ENCODE assay signal across 26 mouse cellular contexts in the genomic region with DNA sequence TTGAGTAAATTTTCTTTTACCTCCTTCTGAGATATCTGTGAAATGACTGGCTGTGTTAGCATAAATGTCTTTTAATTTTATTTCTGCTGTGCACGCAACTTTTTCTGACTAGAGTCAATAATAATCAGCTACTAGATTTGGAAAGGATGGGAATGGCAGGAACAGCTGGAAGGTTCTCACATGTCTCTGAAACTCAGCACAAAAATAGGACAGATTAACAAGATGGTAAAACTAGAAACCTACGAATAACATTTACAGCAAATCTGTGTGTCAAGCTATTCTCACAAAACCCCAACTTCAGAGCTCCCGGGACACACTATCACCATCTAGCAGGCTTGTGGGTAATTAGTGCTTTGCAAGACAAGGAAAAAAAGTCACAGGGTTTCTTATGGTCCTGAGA.
"Had no signal": no experiment of that assay in that cellular context is flagged by ENCODE, and none has a peak within 500 bp of the region (broad histone marks: within the 10 kb centered on the region; RNA-seq: fewer than 3 reads in every experiment).

No protein-coding gene starts in this region.

- DNase-seq: gastrocnemius, adult 2 months; gastrocnemius, postnatal 10 days; gastrocnemius, postnatal 25 days; heart, adult 18-20 months; heart, postnatal 10 days; heart, postnatal 4 days; kidney, adult 18-20 months; kidney, adult 8-10 months; kidney, postnatal 10 days; kidney, postnatal 25 days; kidney, postnatal 4 days; left cerebral cortex, postnatal 4 days had no signal

- ATAC-seq: hindbrain, embryonic 16.5 days; inflammation-experienced regulatory T-cells, adult 6 months; intestine, embryonic 15.5 days; intestine, postnatal 0 days; liver, embryonic 12.5 days had no signal

- H3K4me2 ChIP-seq: heart, embryonic 12.5 days; hindbrain, embryonic 12.5 days; hindbrain, embryonic 14.5 days; intestine, embryonic 15.5 days; limb, embryonic 13.5 days; limb, embryonic 15.5 days; liver, embryonic 12.5 days had no signal

- H3K27ac ChIP-seq: gastrocnemius, adult 2 months; heart, embryonic 10.5 days; hindbrain, embryonic 10.5 days; hindbrain, embryonic 12.5 days; hindbrain, embryonic 14.5 days; intestine, embryonic 15.5 days; layer of hippocampus, adult 2 months; limb, embryonic 13.5 days; limb, embryonic 15.5 days; liver, embryonic 12.5 days had no signal

- H3K9me3 ChIP-seq: heart, embryonic 10.5 days; heart, embryonic 12.5 days; hindbrain, embryonic 10.5 days; hindbrain, embryonic 12.5 days; intestine, embryonic 15.5 days; limb, embryonic 13.5 days; limb, embryonic 15.5 days; liver, embryonic 12.5 days had no signal

- H3K9ac ChIP-seq: heart, embryonic 12.5 days; hindbrain, embryonic 12.5 days; hindbrain, embryonic 14.5 days; intestine, embryonic 15.5 days; limb, embryonic 13.5 days; limb, embryonic 15.5 days; liver, embryonic 12.5 days had no signal

- H3K27me3 ChIP-seq: heart, embryonic 12.5 days; hindbrain, embryonic 12.5 days; intestine, embryonic 15.5 days; limb, embryonic 13.5 days; limb, embryonic 15.5 days; liver, embryonic 12.5 days had no signal

- H3K4me3 ChIP-seq: gastrocnemius, adult 2 months; heart, embryonic 10.5 days; heart, embryonic 12.5 days; hindbrain, embryonic 10.5 days; hindbrain, embryonic 12.5 days; intestine, embryonic 15.5 days; layer of hippocampus, adult 2 months; left cerebral cortex, adult 2 months; limb, embryonic 13.5 days; limb, embryonic 15.5 days; liver, embryonic 12.5 days had no signal

- H3K4me1 ChIP-seq: heart, embryonic 10.5 days; heart, embryonic 12.5 days; hindbrain, embryonic 10.5 days; hindbrain, embryonic 12.5 days; intestine, embryonic 15.5 days; limb, embryonic 13.5 days; limb, embryonic 15.5 days; liver, embryonic 12.5 days had no signal

- H3K36me3 ChIP-seq: heart, embryonic 10.5 days; heart, embryonic 12.5 days; hindbrain, embryonic 10.5 days; hindbrain, embryonic 12.5 days; intestine, embryonic 15.5 days; limb, embryonic 13.5 days; limb, embryonic 15.5 days; liver, embryonic 12.5 days had no signal
